Mouse (Mus musculus): ENCODE data around the gene Ube2c. TPM values are rescaled to one million over a fixed set of nuclear protein-coding genes. Genes with fewer than 3 reads are reported as not detected.

The Ube2c gene
- total RNA-seq (2015; ENCODE audit: low replicate concordance) (1,168 and 1,264 TPM in 2 replicates), total RNA-seq (2017; ENCODE audit: low replicate concordance) (649 and 1,020 TPM in 2 replicates)

GRCm38 (mm10) chr2:164769258-164770037 is at the start of gene Ube2c:
Ube2c (plus strand) TSS chr2:164769898.
- peak; percentile 87 for ATAC-seq (replicated peaks; ENCODE audit: low FRiP score, poor library complexity, severe bottlenecking)

DNA sequence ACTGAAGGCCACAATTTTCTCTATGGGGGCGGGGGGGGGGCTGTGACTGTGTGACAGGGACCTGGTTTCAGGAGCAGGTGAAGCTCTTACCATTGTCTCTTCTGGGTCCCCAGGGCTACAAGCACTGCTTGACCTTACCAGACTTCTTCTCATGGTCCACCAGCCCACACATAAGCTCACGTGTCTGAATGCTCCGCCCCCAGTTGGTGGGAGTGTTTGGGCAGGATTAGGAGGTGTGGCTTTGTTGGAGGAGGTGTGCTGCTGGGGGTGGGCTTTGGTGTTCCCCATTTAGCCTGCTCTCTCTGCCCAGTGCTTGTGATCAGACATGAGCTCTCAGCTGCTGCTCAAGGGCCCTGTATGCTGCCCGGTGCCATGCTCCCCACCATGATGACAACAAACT is 46.4 kb upstream of the Ube2c start:
- no peak for ATAC-seq (replicated peaks; ENCODE audit: low FRiP score, poor library complexity, severe bottlenecking)

- peak; percentile 86 for ATAC-seq (replicated peaks; ENCODE audit: low FRiP score, poor library complexity, severe bottlenecking)
Measured at GRCm38 (mm10) chr2:164725895-164726619, 43.6 kb upstream of the Ube2c start.

GRCm38 (mm10) chr2:164731719-164732118 is 38.0 kb upstream of the Ube2c start:
- no peak for ATAC-seq (replicated peaks; ENCODE audit: low FRiP score, poor library complexity, severe bottlenecking)

DNA sequence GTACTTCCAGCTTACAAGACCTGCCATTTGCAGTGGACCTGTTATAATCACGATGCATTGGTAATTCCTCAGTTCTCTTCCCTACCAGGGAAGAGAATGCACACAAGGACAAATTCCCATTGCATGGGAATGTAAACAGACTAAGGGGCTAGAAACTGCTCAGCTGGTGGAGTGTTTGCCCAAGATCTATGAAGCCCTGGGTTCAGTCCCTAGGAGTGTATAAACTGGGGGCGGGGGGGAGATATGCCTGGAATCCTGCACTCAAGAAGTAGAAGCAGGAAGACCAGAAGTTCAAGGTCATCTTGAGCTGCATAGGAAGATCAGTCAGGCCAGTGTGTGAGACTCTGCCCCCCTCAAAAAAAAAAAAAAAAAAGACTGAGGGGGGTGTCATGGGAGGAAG is 36.4 kb upstream of the Ube2c start:
- no peak for ATAC-seq (replicated peaks; ENCODE audit: low FRiP score, poor library complexity, severe bottlenecking)

DNA sequence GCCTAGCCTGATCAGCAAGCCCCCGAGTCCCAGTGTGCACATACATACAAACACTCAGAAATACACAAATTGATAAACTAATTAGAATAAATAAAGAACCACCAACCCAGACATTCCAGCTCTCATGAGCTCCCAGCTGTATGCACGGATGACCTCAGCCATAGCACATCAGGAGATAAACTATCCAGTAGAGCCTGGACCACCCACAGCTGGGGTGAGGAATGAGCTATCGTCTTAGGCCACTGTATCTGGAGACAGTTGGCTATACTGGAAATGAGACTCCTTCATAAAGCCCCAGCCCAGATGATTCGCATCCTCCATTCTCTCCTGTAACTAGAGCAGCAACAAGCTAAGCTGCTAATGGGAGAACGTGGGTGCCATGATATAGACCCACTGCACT is 34.9 kb upstream of the Ube2c start:
- no peak for ATAC-seq (replicated peaks; ENCODE audit: low FRiP score, poor library complexity, severe bottlenecking)

DNA sequence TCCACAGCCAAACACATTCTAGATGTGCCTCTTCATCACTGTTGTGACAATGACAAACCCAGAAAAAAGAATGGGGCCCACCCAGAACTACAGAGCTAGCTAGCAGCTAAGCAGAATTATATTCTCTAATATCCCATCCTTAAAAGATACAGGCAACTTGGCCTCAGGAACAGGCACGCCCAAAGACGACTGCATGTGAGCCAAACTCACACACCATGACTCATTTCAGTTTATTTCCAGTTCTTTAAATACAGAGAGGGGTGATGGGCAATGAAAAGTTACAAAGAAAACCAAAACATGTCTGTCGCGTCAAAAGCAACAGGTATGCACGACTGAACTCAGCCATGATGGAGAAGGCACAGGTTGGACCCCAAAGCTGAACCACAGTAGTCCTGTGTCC is 34.3 kb upstream of the Ube2c start:
- no peak for ATAC-seq (replicated peaks; ENCODE audit: low FRiP score, poor library complexity, severe bottlenecking)

DNA sequence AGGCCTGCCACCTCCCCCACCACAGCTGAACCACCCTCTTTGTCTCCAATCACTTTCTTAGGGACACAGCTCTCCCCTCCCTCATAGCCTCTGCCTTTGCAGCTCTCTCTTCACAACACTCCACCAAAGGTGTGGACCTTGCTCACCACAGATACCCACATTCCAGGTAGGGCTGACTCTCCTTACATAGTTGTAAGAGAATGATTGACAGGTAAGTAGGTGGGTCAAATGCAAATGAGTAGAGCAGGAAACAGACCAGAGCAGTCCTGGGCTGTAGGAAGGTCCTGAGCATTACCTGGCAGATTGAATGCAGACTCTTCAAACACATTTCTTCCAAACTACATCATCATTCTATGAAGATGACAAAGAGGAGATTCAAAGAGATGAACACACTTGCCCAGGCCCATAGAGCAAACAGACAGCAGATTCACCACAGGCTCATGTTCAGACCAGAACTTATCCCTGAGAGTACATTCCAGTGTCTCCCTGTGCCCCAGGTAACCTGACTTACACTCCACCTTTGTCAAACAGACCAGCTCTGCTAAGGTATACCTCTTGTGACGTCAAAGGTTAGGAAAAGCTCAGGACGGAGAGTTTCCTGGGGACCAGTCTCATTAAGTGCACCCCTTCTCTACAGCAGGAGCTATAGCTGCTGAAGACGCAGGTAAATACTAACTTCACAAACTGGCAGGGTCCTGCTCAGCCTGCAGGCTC is 32.2 kb upstream of the Ube2c start:
- ATAC-seq (replicated peaks; ENCODE audit: low FRiP score, poor library complexity, severe bottlenecking) = no peak

DNA sequence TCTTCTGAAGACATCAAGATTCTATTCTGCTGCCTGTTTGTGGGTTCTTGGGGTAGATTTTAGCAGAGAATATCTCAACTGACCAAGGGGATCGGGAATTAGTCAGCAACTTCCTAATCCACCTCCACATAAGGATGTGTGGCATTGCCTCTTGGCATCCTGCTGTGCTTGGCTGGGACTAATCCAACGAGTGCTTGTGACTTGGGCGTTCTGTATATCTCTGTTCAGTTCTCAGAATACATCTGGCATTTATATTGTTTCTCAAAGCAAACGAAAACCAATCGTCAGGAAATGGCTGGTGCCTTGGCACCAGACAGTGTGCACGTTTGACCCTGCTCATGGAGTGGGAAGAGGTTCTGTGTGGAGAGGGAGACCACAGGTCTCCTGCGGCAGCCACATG is 29.8 kb upstream of the Ube2c start:
- no peak for ATAC-seq (replicated peaks; ENCODE audit: low FRiP score, poor library complexity, severe bottlenecking)

GRCm38 (mm10) chr2:164744987-164745386 is 24.7 kb upstream of the Ube2c start:
- ATAC-seq (replicated peaks; ENCODE audit: low FRiP score, poor library complexity, severe bottlenecking) = no peak

DNA sequence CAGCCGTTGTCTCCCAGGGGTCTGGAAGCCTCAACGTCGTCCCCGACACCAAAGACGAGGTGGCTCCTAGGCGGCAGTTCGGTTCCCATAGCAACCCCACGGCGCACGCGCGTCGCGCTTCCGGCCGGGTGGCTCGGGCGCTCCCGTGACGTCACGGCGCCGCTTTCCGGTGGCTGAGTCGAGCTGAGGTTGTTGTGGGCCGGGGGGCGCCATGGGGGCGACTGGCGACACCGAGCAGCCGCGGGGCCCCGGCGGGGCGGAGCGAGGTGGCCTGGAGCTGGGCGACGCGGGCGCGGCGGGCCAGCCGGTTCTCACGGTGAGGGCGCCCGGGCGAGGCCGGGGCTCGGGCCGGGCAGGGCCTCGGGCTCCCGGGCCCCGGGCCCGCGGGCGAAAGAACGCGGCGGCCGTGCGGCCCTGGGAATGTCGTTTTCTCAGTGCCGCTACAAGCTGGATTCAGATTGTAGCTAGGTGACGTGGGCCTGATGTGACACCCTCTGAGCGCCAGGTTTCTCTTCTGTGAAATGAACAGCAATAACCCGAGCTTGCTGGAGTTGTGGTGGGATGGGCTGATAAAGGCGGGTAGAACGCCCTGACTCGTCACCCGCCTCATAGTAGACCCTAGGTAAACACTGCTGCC is 23.7 kb upstream of the Ube2c start, which contains the start of the genes Wfdc3 and Dnttip1:
Gene Wfdc3, minus strand, starts transcription at position 89 of the 637 bp plus-strand sequence.
Gene Dnttip1, plus strand, starts transcription at position 141 of the 637 bp plus-strand sequence.
- peak; percentile 83 for ATAC-seq (replicated peaks; ENCODE audit: low FRiP score, poor library complexity, severe bottlenecking)

- peak; percentile 26; the same call in 1 of the 2 replicates for ATAC-seq (replicated peaks; ENCODE audit: low FRiP score, poor library complexity, severe bottlenecking)
Measured at GRCm38 (mm10) chr2:164746693-164747092, 23.0 kb upstream of the Ube2c start.

DNA sequence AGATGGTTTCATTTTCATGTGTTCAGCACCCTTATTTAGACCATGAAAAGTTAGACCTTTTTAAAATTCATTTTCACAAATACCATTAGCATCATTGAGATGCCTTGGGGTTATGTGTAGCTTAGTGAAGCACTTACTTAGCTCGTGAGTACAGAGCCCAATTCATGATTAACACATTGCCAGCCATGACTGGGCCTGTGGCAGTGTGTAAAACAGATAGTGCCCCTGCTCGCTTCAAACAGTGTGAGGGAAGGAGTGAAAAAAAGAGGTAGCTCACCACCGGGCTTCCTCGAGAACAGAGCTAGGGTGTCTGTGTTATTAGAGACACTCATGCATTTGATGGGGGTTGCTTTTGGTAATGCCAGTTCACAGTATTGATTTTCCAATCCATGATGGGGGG is 21.5 kb upstream of the Ube2c start:
- ATAC-seq (replicated peaks; ENCODE audit: low FRiP score, poor library complexity, severe bottlenecking) = no peak

- no peak for ATAC-seq (replicated peaks; ENCODE audit: low FRiP score, poor library complexity, severe bottlenecking)
Measured at GRCm38 (mm10) chr2:164748991-164749390, 20.7 kb upstream of the Ube2c start.

DNA sequence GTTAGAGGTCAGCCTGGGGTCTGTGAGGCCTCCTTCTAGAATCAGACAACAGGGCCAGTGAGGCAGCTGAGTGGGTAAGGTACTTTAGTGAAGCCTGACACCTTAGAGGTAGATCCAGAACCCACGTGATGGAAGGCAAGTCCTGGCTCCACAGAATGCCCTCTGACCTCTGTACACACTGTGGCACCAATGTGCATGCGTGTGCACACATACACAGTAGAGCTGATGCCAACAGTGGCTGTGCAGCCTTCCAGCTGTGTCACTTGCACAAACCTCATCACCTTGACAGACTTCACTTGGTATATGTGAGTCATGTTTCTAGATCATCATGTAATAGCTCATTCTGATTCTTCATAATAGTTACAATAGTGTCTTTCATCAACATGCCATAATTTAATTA is 17.2 kb upstream of the Ube2c start:
- no peak for ATAC-seq (replicated peaks; ENCODE audit: low FRiP score, poor library complexity, severe bottlenecking)

DNA sequence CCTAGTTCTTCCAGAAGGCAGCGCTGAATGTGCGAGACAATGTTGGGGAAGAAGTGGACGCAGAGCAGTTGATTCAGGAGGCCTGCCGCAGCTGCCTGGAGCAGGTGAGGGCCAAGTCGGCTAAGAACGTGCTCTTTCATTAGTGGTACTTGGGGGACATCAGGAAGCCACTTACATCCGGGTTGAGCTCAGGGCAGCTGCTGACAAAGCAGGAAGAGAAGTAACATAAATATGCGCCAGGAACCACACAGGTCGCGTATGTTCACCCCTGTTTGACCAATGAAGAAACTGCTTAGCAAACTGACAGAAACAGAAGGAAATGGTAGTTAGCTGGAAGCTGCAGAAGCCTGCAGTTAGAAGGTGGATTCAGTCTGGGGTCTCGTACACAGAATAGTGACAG is 15.6 kb upstream of the Ube2c start:
- ATAC-seq (replicated peaks; ENCODE audit: low FRiP score, poor library complexity, severe bottlenecking) = no peak

GRCm38 (mm10) chr2:164754800-164755199 is 14.9 kb upstream of the Ube2c start:
- no peak for ATAC-seq (replicated peaks; ENCODE audit: low FRiP score, poor library complexity, severe bottlenecking)

DNA sequence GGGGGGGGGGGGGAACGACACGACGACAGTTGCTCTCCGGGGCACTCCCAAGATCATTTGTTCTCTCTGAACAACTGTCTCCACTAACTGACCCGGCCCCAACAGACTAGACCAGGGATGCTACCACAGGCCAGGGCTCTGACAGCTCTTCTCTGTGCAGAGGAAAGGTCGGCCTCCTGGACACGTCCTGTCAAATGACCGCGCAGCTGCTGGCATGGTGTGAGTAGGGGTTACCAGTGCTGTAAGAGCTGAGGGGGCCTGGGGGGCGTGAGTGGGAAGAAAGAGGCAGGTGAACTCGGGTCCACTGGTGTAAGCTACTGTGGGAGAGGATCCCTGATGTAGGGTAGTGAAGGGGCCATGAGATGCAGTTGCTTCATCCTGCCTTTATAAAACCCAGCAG is 11.9 kb upstream of the Ube2c start:
- ATAC-seq (replicated peaks; ENCODE audit: low FRiP score, poor library complexity, severe bottlenecking) = no peak

DNA sequence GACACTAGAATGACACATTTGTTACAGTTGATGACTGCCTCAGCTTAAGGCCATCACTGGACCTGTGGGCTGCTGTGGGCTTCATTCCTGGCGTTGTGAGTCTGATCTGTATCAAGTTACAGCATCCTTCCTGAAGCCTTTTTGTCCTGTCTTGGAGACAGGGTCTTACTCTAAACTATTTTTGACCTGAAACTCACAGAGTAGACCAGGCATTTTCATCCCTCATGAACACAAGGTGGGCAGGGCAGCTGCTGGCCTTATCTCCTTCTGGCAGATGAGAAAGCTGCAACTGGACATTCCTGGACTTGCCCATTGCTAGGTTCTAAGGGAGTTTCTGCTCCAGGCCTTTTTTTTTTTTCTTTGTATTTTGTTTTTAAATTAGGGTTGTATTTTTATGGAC is 11.0 kb upstream of the Ube2c start:
- peak; percentile 65 for ATAC-seq (replicated peaks; ENCODE audit: low FRiP score, poor library complexity, severe bottlenecking)
